Mouse (Mus musculus): ENCODE measurements at regions not wholly inside any gene's neighbourhood (a gene's known extent, or its start where the extent isn't known, plus 50 kb on each side); places are given as distances from the start of the nearest gene placed in this dataset.

- H3K27me3 ChIP-seq (ENCODE audit: control insufficient read depth, insufficient read depth, low read length): no peaks in the 10 kb centered on the region
- no peak overlapping the region for H3K27ac ChIP-seq (ENCODE audit: low read depth, low read length)
- no peak overlapping the region for H3K4me3 ChIP-seq (ENCODE audit: low read depth, low read length)
- no peaks in the 10 kb centered on the region for H3K36me3 ChIP-seq (ENCODE audit: control insufficient read depth, insufficient read depth, low read length)
- DNase-seq (ENCODE audit: low spot score) (no peak), ATAC-seq (ENCODE audit: low FRiP score) (no peak)
- H3K9me3 ChIP-seq (ENCODE audit: control insufficient read depth, low read length): no peaks in the 10 kb centered on the region
- 78% methylated on average over 4 of the region's 4 CpGs for WGBS
- no peak overlapping the region for H3K9ac ChIP-seq (ENCODE audit: low read depth, low read length)
- no peak overlapping the region for H3K4me2 ChIP-seq (replicated peaks; ENCODE audit: low read depth, low read length)
- H3K4me1 ChIP-seq (replicated peaks; ENCODE audit: control insufficient read depth, insufficient read depth, low read length): no peaks in the 10 kb centered on the region
These were observed 307.7 kb downstream of the Dhx15 start for GRCm38 (mm10) chr5:51882594-51882993.

GRCm38 (mm10) chr5:51882173-51882572 lies 308.1 kb downstream of the Dhx15 start:
- Histone ChIP-seq H3K4me2 (replicated peaks; ENCODE audit: low read depth, low read length) (no peak overlapping the region), H3K27ac (ENCODE audit: low read depth, low read length) (no peak overlapping the region), H3K9me3 (ENCODE audit: control insufficient read depth, low read length) (no peaks in the 10 kb centered on the region), H3K27me3 (ENCODE audit: control insufficient read depth, insufficient read depth, low read length) (no peaks in the 10 kb centered on the region), H3K4me3 (ENCODE audit: low read depth, low read length) (no peak overlapping the region), H3K9ac (ENCODE audit: low read depth, low read length) (no peak overlapping the region), H3K36me3 (ENCODE audit: control insufficient read depth, insufficient read depth, low read length) (no peaks in the 10 kb centered on the region), H3K4me1 (replicated peaks; ENCODE audit: control insufficient read depth, insufficient read depth, low read length) (no peaks in the 10 kb centered on the region)
- DNase-seq (ENCODE audit: low spot score): no peak
- WGBS: 88% methylated on average over 3 of the region's 3 CpGs
- no peak for ATAC-seq (ENCODE audit: low FRiP score)

- DNase-seq (ENCODE audit: low spot score): no peak
- H3K9ac ChIP-seq (ENCODE audit: low read depth, low read length): no peak overlapping the region
- H3K27ac ChIP-seq (ENCODE audit: low read depth, low read length): no peak overlapping the region
- 87% methylated on average over 2 of the region's 2 CpGs for WGBS
- H3K4me1 ChIP-seq (replicated peaks; ENCODE audit: control insufficient read depth, insufficient read depth, low read length): no peaks in the 10 kb centered on the region
- no peak overlapping the region for H3K4me2 ChIP-seq (replicated peaks; ENCODE audit: low read depth, low read length)
- H3K27me3 ChIP-seq (ENCODE audit: control insufficient read depth, insufficient read depth, low read length): no peaks in the 10 kb centered on the region
- no peak overlapping the region for H3K4me3 ChIP-seq (ENCODE audit: low read depth, low read length)
- no peak for ATAC-seq (ENCODE audit: low FRiP score)
- H3K36me3 ChIP-seq (ENCODE audit: control insufficient read depth, insufficient read depth, low read length): no peaks in the 10 kb centered on the region
- H3K9me3 ChIP-seq (ENCODE audit: control insufficient read depth, low read length): no peaks in the 10 kb centered on the region
These were observed 309.3 kb upstream of the Ppargc1a start for GRCm38 (mm10) chr5:51876846-51877245.

GRCm38 (mm10) chr5:51873571-51873970 lies 306.0 kb upstream of the Ppargc1a start:
- ATAC-seq (ENCODE audit: low FRiP score) (no peak), DNase-seq (ENCODE audit: low spot score) (no peak)
- no peaks in the 10 kb centered on the region for H3K27me3 ChIP-seq (ENCODE audit: control insufficient read depth, insufficient read depth, low read length)
- no peak overlapping the region for H3K27ac ChIP-seq (ENCODE audit: low read depth, low read length)
- H3K4me2 ChIP-seq (replicated peaks; ENCODE audit: low read depth, low read length): no peak overlapping the region
- H3K9ac ChIP-seq (ENCODE audit: low read depth, low read length): no peak overlapping the region
- no peaks in the 10 kb centered on the region for H3K36me3 ChIP-seq (ENCODE audit: control insufficient read depth, insufficient read depth, low read length)
- 86% methylated on average over 5 of the region's 5 CpGs for WGBS
- no peak overlapping the region for H3K4me3 ChIP-seq (ENCODE audit: low read depth, low read length)
- no peaks in the 10 kb centered on the region for H3K9me3 ChIP-seq (ENCODE audit: control insufficient read depth, low read length)
- H3K4me1 ChIP-seq (replicated peaks; ENCODE audit: control insufficient read depth, insufficient read depth, low read length): no peaks in the 10 kb centered on the region

GRCm38 (mm10) chr5:51871735-51872134 lies 304.2 kb upstream of the Ppargc1a start:
- WGBS: 95% methylated on average over 12 of the region's 12 CpGs

GRCm38 (mm10) chr5:51868223-51868713 lies 300.7 kb upstream of the Ppargc1a start:
- ATAC-seq (ENCODE audit: low FRiP score): no peak
- DNase-seq (ENCODE audit: low spot score): no peak
- no peak overlapping the region for H3K4me2 ChIP-seq (replicated peaks; ENCODE audit: low read depth, low read length)
- no peak overlapping the region for H3K9ac ChIP-seq (ENCODE audit: low read depth, low read length)
- WGBS: 84% methylated on average over 18 of the region's 18 CpGs
- no peak overlapping the region for H3K27ac ChIP-seq (ENCODE audit: low read depth, low read length)
- no peak overlapping the region for H3K4me3 ChIP-seq (ENCODE audit: low read depth, low read length)
- H3K36me3 ChIP-seq (ENCODE audit: control insufficient read depth, insufficient read depth, low read length): no peaks in the 10 kb centered on the region
- H3K27me3 ChIP-seq (ENCODE audit: control insufficient read depth, insufficient read depth, low read length): no peaks in the 10 kb centered on the region
- H3K4me1 ChIP-seq (replicated peaks; ENCODE audit: control insufficient read depth, insufficient read depth, low read length): no peaks in the 10 kb centered on the region
- H3K9me3 ChIP-seq (ENCODE audit: control insufficient read depth, low read length): no peaks in the 10 kb centered on the region

More at GRCm38 (mm10) chr5:51871735-51872134, 304.2 kb upstream of the Ppargc1a start:
- no peak overlapping the region for H3K27ac ChIP-seq (ENCODE audit: low read depth, low read length)
- H3K4me2 ChIP-seq (replicated peaks; ENCODE audit: low read depth, low read length): no peak overlapping the region
- no peak for DNase-seq (ENCODE audit: low spot score)
- no peak overlapping the region for H3K4me3 ChIP-seq (ENCODE audit: low read depth, low read length)
- no peaks in the 10 kb centered on the region for H3K36me3 ChIP-seq (ENCODE audit: control insufficient read depth, insufficient read depth, low read length)
- no peak for ATAC-seq (ENCODE audit: low FRiP score)
- no peaks in the 10 kb centered on the region for H3K27me3 ChIP-seq (ENCODE audit: control insufficient read depth, insufficient read depth, low read length)
- no peaks in the 10 kb centered on the region for H3K4me1 ChIP-seq (replicated peaks; ENCODE audit: control insufficient read depth, insufficient read depth, low read length)
- H3K9ac ChIP-seq (ENCODE audit: low read depth, low read length): no peak overlapping the region
- no peaks in the 10 kb centered on the region for H3K9me3 ChIP-seq (ENCODE audit: control insufficient read depth, low read length)

- WGBS: 84% methylated on average over 2 of the region's 2 CpGs
- Histone ChIP-seq H3K36me3 (ENCODE audit: control insufficient read depth, insufficient read depth, low read length) (no peaks in the 10 kb centered on the region), H3K4me2 (replicated peaks; ENCODE audit: low read depth, low read length) (no peak overlapping the region), H3K9ac (ENCODE audit: low read depth, low read length) (no peak overlapping the region), H3K27ac (ENCODE audit: low read depth, low read length) (no peak overlapping the region), H3K9me3 (ENCODE audit: control insufficient read depth, low read length) (no peaks in the 10 kb centered on the region), H3K4me3 (ENCODE audit: low read depth, low read length) (no peak overlapping the region), H3K4me1 (replicated peaks; ENCODE audit: control insufficient read depth, insufficient read depth, low read length) (no peaks in the 10 kb centered on the region), H3K27me3 (ENCODE audit: control insufficient read depth, insufficient read depth, low read length) (no peaks in the 10 kb centered on the region)
- ATAC-seq (ENCODE audit: low FRiP score) (no peak), DNase-seq (ENCODE audit: low spot score) (no peak)
These were observed 298.5 kb upstream of the Ppargc1a start for GRCm38 (mm10) chr5:51866002-51866401.

- no peak for ATAC-seq (ENCODE audit: low FRiP score)
- Histone ChIP-seq H3K36me3 (ENCODE audit: control insufficient read depth, insufficient read depth, low read length) (no peaks in the 10 kb centered on the region), H3K4me2 (replicated peaks; ENCODE audit: low read depth, low read length) (no peak overlapping the region), H3K4me1 (replicated peaks; ENCODE audit: control insufficient read depth, insufficient read depth, low read length) (no peaks in the 10 kb centered on the region), H3K4me3 (ENCODE audit: low read depth, low read length) (no peak overlapping the region), H3K9me3 (ENCODE audit: control insufficient read depth, low read length) (no peaks in the 10 kb centered on the region), H3K9ac (ENCODE audit: low read depth, low read length) (no peak overlapping the region), H3K27me3 (ENCODE audit: control insufficient read depth, insufficient read depth, low read length) (no peaks in the 10 kb centered on the region), H3K27ac (ENCODE audit: low read depth, low read length) (no peak overlapping the region)
- WGBS: 86% methylated on average over 5 of the region's 5 CpGs
- no peak for DNase-seq (ENCODE audit: low spot score)
These were observed 293.0 kb upstream of the Ppargc1a start for GRCm38 (mm10) chr5:51860496-51860895.

- Histone ChIP-seq H3K9ac (ENCODE audit: low read depth, low read length) (no peak overlapping the region), H3K27me3 (ENCODE audit: control insufficient read depth, insufficient read depth, low read length) (no peaks in the 10 kb centered on the region), H3K27ac (ENCODE audit: low read depth, low read length) (no peak overlapping the region), H3K4me3 (ENCODE audit: low read depth, low read length) (no peak overlapping the region), H3K4me2 (replicated peaks; ENCODE audit: low read depth, low read length) (no peak overlapping the region), H3K36me3 (ENCODE audit: control insufficient read depth, insufficient read depth, low read length) (no peaks in the 10 kb centered on the region), H3K9me3 (ENCODE audit: control insufficient read depth, low read length) (no peaks in the 10 kb centered on the region), H3K4me1 (replicated peaks; ENCODE audit: control insufficient read depth, insufficient read depth, low read length) (no peaks in the 10 kb centered on the region)
- ATAC-seq (ENCODE audit: low FRiP score) (no peak), DNase-seq (ENCODE audit: low spot score) (no peak)
- WGBS: 83% methylated on average over 9 of the region's 9 CpGs
These were observed 286.1 kb upstream of the Ppargc1a start for GRCm38 (mm10) chr5:51853456-51854124.
